Mouse (Mus musculus): ENCODE data around the gene Cry2.

DNA sequence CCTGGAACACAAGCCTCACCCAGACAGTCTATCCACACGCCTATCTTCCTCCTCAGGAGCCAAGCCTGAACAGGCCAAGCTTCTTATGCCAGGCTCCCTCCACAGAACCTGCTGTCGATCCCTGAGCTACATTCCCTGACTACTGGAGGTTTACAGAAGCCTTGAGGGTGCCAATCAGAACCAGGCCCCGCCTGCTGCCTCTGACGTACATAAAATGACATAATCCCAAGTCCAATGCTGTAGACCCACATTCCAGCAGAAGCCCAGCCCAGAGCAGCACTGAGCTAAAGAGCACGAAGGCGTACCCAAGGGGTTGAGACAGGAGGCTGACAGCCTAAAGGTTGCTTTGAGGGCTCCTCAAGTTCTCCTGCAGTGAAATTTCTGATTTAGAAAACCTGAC lies 6.0 kb downstream of the Cry2 start:
- TF ChIP-seq CTCF (conservative IDR thresholded peaks at IDR 0.05; ENCODE audit: low read length) (no peak), POU5F1 (IDR thresholded peaks at IDR 0.05; ENCODE audit: borderline replicate concordance, low read length) (no peak)
